Mouse (Mus musculus): ENCODE measurements around the gene Fos.

The Fos gene

DNA sequence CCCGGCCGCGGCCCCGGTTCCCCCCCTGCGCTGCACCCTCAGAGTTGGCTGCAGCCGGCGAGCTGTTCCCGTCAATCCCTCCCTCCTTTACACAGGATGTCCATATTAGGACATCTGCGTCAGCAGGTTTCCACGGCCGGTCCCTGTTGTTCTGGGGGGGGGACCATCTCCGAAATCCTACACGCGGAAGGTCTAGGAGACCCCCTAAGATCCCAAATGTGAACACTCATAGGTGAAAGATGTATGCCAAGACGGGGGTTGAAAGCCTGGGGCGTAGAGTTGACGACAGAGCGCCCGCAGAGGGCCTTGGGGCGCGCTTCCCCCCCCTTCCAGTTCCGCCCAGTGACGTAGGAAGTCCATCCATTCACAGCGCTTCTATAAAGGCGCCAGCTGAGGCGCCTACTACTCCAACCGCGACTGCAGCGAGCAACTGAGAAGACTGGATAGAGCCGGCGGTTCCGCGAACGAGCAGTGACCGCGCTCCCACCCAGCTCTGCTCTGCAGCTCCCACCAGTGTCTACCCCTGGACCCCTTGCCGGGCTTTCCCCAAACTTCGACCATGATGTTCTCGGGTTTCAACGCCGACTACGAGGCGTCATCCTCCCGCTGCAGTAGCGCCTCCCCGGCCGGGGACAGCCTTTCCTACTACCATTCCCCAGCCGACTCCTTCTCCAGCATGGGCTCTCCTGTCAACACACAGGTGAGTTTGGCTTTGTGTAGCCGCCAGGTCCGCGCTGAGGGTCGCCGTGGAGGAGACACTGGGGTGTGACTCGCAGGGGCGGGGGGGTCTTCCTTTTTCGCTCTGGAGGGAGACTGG is at the start of gene Fos:
Gene Fos, plus strand, starts transcription at position 410 of the 817 bp plus-strand sequence.
- peak; percentile 98 for DNase-seq (ENCODE audit: inconsistent ontology term)

GRCm38 (mm10) chr12:85425721-85426120 is 48.0 kb upstream of the Fos start:
- no peak for DNase-seq (ENCODE audit: inconsistent ontology term)

DNA sequence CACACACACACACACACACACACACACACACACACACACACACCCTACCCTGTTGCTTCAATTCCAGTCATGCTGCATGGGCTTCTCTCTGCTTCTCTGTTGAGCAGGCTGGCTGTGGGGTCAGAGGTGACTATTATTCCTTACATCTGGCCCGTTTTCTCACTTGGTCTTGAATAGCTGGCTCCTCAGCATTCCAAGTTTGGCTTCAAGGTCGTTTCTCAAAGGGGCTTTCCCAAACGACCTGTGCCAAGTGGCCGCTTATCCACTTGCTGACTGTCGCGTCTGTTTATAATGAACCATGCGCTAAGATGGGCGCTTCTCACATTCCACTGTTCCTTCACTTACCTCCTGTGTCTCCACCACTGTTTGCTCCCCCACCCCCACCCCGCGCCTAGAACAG is 47.6 kb upstream of the Fos start:
- no peak for DNase-seq (ENCODE audit: inconsistent ontology term)

DNA sequence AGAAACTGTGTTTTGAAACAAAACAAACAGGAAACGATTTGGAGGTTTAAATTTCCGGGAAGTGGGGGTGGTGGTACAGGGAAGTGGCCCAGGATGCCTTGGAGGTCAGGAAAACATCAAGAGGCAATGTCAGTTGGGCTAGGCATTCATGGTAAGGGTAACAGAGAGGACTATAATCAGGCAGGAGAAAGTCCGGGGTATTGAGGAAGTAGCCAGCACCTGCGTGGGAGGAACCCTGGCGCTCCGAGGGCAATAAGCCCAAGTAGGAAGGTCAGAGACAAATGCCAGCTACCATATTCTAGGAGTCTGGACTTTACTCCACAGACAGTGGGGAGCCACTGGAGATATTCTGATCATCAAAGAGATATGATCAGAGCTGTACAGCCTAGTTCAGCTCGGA is 45.9 kb upstream of the Fos start:
- DNase-seq (ENCODE audit: inconsistent ontology term), result no peak

DNA sequence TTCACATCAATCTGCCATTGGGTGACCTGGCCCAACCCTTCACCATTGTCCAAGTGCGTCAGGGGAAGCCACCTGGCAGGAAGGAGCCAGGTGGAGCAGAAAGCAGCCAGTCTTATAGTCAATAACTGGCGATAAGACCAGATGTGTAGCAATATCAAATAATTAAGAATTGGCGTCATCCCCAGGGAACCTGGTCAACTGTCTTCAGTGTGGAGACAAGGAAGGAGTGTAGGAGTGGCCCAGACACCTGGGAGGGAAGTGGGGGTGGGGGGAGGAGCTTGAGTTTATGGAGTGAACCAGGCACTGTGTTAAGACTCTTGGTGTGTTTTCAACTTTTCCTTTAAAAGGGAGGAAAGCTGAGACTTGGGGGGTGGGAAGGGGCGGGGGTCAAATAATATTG is 43.7 kb upstream of the Fos start:
- DNase-seq (ENCODE audit: inconsistent ontology term), result no peak

- peak; percentile 31 for DNase-seq (ENCODE audit: inconsistent ontology term)
Measured at GRCm38 (mm10) chr12:85430434-85430833, 43.3 kb upstream of the Fos start.

DNA sequence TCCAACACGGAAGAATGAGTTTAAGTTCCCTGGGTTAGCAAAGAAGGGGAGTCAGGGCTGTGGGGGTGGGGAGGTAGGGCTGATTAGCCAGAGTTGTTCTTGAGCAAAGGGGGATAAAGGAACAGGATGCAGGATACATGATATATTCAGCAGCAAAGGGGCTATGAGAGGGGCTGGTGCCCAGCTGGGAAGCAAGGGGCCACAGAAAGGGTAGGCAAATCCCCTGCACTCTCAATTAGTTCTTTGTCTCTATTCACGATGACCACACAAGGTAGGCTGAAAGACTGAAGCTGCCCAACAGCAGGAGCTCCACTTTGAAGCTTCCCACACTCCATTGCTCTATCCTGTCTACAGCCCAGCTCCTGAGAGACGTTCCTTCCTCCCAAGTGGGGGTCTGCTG is 39.8 kb upstream of the Fos start:
- no peak for DNase-seq (ENCODE audit: inconsistent ontology term)

GRCm38 (mm10) chr12:85434526-85434925 is 39.2 kb upstream of the Fos start:
- DNase-seq (ENCODE audit: inconsistent ontology term), result peak; percentile 82

DNA sequence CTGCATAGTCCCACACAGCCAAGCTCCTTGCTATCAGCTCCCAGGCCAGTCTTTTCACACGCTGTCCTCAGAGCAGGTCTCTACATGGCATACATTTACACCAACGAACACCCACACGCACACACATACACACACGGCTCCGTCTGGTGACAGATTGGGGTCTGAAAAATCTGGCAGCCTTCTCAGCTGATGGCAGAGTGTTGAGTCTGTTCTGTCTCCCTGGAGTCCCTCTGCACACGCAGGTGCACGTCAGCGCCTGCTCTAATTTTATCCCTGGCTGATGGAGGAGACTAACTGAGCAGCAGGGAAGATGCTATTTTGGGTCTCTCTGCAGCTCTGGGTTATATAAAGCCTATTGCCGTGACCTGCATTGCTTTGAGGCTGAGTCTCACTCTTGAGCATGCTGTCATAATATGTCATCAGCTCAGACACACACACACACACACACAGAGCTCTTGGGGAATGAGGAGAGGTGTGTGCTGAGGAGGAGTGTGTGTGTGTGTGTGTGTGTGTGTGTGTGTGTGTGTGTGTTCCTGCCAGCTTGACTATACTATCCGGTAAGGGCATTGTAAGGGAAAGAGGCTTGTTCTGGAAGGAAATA is 37.6 kb upstream of the Fos start:
- DNase-seq (ENCODE audit: inconsistent ontology term), result peak; percentile 64

GRCm38 (mm10) chr12:85437172-85437876 is 36.4 kb upstream of the Fos start:
- DNase-seq (ENCODE audit: inconsistent ontology term), result peak; percentile 37

GRCm38 (mm10) chr12:85443456-85443855 is 30.2 kb upstream of the Fos start:
- no peak for DNase-seq (ENCODE audit: inconsistent ontology term)

GRCm38 (mm10) chr12:85444646-85445045 is 29.0 kb upstream of the Fos start:
- DNase-seq (ENCODE audit: inconsistent ontology term), result no peak

GRCm38 (mm10) chr12:85447009-85447408 is 26.7 kb upstream of the Fos start:
- no peak for DNase-seq (ENCODE audit: inconsistent ontology term)

DNA sequence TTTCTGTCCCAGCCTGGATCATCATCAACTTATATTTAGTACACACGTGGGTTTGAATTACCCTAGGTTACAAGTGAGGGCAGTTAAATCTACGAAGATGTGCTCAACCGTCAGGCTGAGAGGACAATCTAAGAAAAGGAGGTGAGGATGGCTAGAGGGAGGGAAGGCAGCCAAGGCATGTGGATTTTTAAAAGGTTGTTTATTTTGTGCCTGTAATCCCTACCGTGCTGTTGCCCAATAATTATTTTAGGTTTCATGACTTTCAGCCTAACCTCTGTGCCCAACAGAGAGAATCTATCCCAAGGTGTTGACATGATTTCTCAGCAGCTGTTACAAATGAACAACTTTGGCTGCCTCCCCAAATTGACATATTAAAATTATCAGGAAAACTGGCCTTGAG is 26.2 kb upstream of the Fos start:
- no peak for DNase-seq (ENCODE audit: inconsistent ontology term)

DNA sequence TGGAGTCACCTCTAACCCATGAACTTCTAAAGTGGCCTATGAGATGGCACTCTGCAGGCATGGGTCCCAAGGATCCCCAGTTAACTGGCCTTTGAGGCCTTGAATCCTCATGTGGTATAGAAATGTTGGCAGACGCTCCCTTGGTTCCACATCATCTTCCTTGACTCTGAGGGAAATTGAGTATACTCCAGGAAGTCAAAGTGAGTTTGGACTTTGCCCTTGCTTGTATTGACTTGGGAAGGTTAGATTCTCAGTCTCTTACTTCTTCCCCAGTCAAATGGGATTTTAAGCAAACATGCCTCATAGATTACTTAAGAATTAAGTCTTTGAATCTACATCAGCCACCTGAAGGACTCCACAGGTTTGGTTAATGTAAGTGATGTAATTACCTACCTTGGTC is 24.2 kb upstream of the Fos start:
- no peak for DNase-seq (ENCODE audit: inconsistent ontology term)

- no peak for DNase-seq (ENCODE audit: inconsistent ontology term)
Measured at GRCm38 (mm10) chr12:85451693-85452491, 21.8 kb upstream of the Fos start.

DNA sequence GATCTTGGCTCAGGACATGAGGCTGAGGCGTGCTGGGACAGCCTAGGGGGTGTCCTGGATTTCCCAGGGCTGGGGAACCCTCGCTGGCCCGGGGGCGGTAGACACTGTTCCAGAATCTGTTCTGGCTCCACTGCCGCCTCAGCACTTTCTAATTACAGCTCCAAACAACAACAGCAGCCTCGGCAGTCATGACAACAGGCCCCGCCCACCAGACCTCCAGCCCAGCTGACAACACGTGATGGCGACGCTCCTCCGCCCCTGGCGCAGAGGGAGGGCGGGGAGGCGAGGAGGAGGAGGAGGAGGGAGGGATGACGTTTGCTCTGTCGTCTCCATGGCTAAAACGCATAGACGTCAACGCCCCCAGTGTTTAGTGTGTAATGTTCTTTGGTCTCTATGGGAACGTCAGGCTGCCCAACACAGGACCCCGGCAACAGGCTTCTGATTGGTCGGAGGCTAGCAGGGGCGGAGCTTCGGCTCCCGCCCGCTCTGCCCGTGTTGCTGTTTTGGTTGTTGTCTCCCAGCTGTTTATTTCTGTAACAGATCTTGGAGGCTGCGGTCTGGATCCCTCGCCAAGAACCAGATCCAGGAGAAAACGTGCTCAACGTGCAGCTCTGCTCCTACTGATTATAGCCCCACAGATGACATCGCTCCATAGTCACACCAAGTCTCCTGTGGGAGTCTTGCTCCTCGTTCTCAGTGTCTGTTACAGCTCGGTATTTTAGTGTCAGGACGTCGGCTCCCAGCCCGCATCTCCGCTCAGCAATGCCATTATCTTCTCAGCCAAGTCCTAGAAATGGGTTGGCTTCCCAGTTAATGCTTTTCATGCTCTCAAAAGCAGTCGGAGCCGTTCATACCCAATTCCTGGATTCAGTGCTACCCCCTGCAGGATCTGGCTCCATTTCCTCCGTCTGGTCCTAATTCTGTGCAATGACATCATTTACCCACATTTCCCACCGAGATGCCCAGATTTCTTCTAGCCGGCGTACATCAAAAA is 18.3 kb upstream of the Fos start:
- DNase-seq (ENCODE audit: inconsistent ontology term), result peak; percentile 100

- DNase-seq (ENCODE audit: inconsistent ontology term), result no peak
Measured at GRCm38 (mm10) chr12:85456276-85456675, 17.4 kb upstream of the Fos start.

GRCm38 (mm10) chr12:85456966-85457505 is 16.7 kb upstream of the Fos start:
- no peak for DNase-seq (ENCODE audit: inconsistent ontology term)

DNA sequence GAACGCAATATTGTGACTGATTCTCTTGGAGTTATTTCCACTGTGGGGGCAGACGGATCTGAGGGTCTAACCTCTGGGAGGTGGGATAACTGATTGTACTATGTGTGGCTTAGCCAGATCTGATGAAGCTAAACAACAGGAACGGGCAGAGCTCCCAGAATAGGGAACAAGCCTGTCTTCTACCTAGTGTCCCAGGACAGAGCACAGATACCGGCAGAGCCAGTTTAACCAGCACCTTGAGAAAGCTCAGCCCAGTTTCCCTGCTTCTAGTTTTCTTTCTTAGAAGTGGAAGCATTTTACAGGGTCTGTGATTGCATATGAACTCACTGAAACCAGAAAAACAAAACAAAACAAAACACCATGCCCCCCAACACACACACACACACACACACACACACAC is 13.9 kb upstream of the Fos start:
- DNase-seq (ENCODE audit: inconsistent ontology term), result no peak

Data from Muller cell, postnatal 12 days (primary cell).